Mouse (Mus musculus) lung, embryonic 16.5 days (tissue): ENCODE data around the gene Spen. TPM values are rescaled to one million over a fixed set of nuclear protein-coding genes. Genes with fewer than 3 reads are reported as not detected.

Experiments used
- ATAC-seq: fragments of 200-750 bp; cut with Nextera tagmentation; 2 replicates; pipeline ENCODE4 v1.8.0; 2017; ENCODE audit warnings: low read depth, mild to moderate bottlenecking, moderate library complexity
- H3K27ac ChIP-seq: fragments of 300-500 bp; sonication (generic); 2 replicates; pipeline ENCODE4 v1.5.1; 2014; ENCODE audit warnings: mild to moderate bottlenecking, control low read depth, low read length
- H3K27me3 ChIP-seq: fragments of 300-500 bp; sonication (generic); 2 replicates; pipeline ENCODE4 v1.6.1; 2014; ENCODE audit warnings: low read depth, low read length, mixed read lengths; ENCODE audit not compliant: control insufficient read depth, insufficient read depth
- H3K36me3 ChIP-seq: fragments of 300-500 bp; sonication (generic); 2 replicates; pipeline ENCODE4 v1.6.1; 2014; ENCODE audit warnings: low read length; ENCODE audit not compliant: control insufficient read depth, insufficient read depth
- H3K4me1 ChIP-seq: fragments of 300-500 bp; sonication (generic); replicated peaks from 2 replicates; pipeline ENCODE4 v1.6.1; 2014; ENCODE audit warnings: low read length, mixed read lengths; ENCODE audit not compliant: control insufficient read depth, insufficient read depth
- H3K4me2 ChIP-seq: fragments of 300-500 bp; sonication (generic); 2 replicates; pipeline ENCODE4 v1.6.1; 2014; ENCODE audit warnings: low read depth, low read length, control low read depth
- H3K4me3 ChIP-seq: fragments of 300-500 bp; sonication (generic); 2 replicates; pipeline ENCODE4 v1.5.1; 2014; ENCODE audit warnings: mild to moderate bottlenecking, low read length, control low read depth
- H3K9ac ChIP-seq: fragments of 300-500 bp; sonication (generic); 2 replicates; pipeline ENCODE4 v1.6.1; 2014; ENCODE audit warnings: low read length, control low read depth
- H3K9me3 ChIP-seq: fragments of 300-500 bp; sonication (generic); 2 replicates; pipeline ENCODE4 v1.6.1; 2016; ENCODE audit warnings: low read length; ENCODE audit not compliant: control insufficient read depth
- WGBS: fragments of 180-500 bp; shearing (Covaris S2); extraction: QIAGEN DNeasy Blood & Tissue Kit; methylation state at CpG from one replicate; pipeline ENCODE4 v1.1.7; 2014; 5-methylcytosine and 5-hydroxymethylcytosine counted together
- polyA plus RNA-seq: library from polyadenylated mRNA; unstranded; fragments of >200 nt; fragmentation: Nextera tagmentation; extraction: Ambion mirVana; gene quantifications from 2 replicates; pipeline ENCODE4 v1.2.1, GENCODE M21; 2015

The Spen gene
- polyA plus RNA-seq, 1 experiment from 2014 or later: 6.9 TPM

- no peaks in the 10 kb centered on the region for H3K9me3 ChIP-seq
- 20% methylated on average over 2 of the region's 2 CpGs for WGBS
- H3K27ac ChIP-seq: no peak overlapping the region
- H3K4me2 ChIP-seq: no peak overlapping the region
- H3K4me1 ChIP-seq: peaks cover 10% of the 10 kb centered on the region
- H3K4me3 ChIP-seq: no peak overlapping the region
- no peaks in the 10 kb centered on the region for H3K36me3 ChIP-seq
- H3K27me3 ChIP-seq: no peaks in the 10 kb centered on the region
- no peak overlapping the region for H3K9ac ChIP-seq
- no peak for ATAC-seq
These were observed 14.1 kb upstream of the Spen start for GRCm38 (mm10) chr4:141552484-141552883.

- peak overlapping the region; percentile 100 for H3K27ac ChIP-seq
- no peaks in the 10 kb centered on the region for H3K9me3 ChIP-seq
- peak overlapping the region; percentile 82 for H3K4me3 ChIP-seq
- H3K9ac ChIP-seq: peak overlapping the region; percentile 99
- no peaks in the 10 kb centered on the region for H3K36me3 ChIP-seq
- H3K4me1 ChIP-seq: peaks cover 9% of the 10 kb centered on the region; the same call in 1 of the 2 replicates
- peak overlapping the region; percentile 99 for H3K4me2 ChIP-seq
- no peaks in the 10 kb centered on the region for H3K27me3 ChIP-seq
- no peak for ATAC-seq
- 10% methylated on average over 9 of the region's 9 CpGs for WGBS
These were observed 8.9 kb upstream of the Spen start for GRCm38 (mm10) chr4:141547299-141547698.

- H3K9me3 ChIP-seq: no peaks in the 10 kb centered on the region
- peaks cover 8% of the 10 kb centered on the region; the same call in 1 of the 2 replicates for H3K4me1 ChIP-seq
- under 1% methylated on average over 90 of the region's 98 CpGs for WGBS
- H3K27ac ChIP-seq: peak overlapping the region; percentile 100
- peak overlapping the region; percentile 82 for H3K4me3 ChIP-seq
- H3K36me3 ChIP-seq: no peaks in the 10 kb centered on the region
- ATAC-seq: peak; percentile 80
- peak overlapping the region; percentile 99 for H3K9ac ChIP-seq
- H3K27me3 ChIP-seq: no peaks in the 10 kb centered on the region
- H3K4me2 ChIP-seq: peak overlapping the region; percentile 99
These were observed 8.2 kb upstream of the Spen start for GRCm38 (mm10) chr4:141546334-141547200.

GRCm38 (mm10) chr4:141545743-141546333, 7.4 kb upstream of the Spen start:
- H3K9ac ChIP-seq: peak overlapping the region; percentile 99
- H3K9me3 ChIP-seq: no peaks in the 10 kb centered on the region
- H3K36me3 ChIP-seq: no peaks in the 10 kb centered on the region
- H3K4me2 ChIP-seq: peak overlapping the region; percentile 99
- peak overlapping the region; percentile 100 for H3K27ac ChIP-seq
- 0% methylated on average over 56 of the region's 56 CpGs for WGBS
- H3K27me3 ChIP-seq: no peaks in the 10 kb centered on the region
- ATAC-seq: peak; percentile 88
- H3K4me3 ChIP-seq: peak overlapping the region; percentile 82
- peaks cover 8% of the 10 kb centered on the region; the same call in 1 of the 2 replicates for H3K4me1 ChIP-seq

GRCm38 (mm10) chr4:141545071-141545742, 6.8 kb upstream of the Spen start:
- Histone ChIP-seq H3K4me1 (peaks cover 8% of the 10 kb centered on the region; the same call in 1 of the 2 replicates), H3K36me3 (no peaks in the 10 kb centered on the region), H3K27me3 (no peaks in the 10 kb centered on the region), H3K9me3 (no peaks in the 10 kb centered on the region), H3K4me3 (peak overlapping the region; percentile 82), H3K4me2 (peak overlapping the region; percentile 99), H3K27ac (peak overlapping the region; percentile 99), H3K9ac (peak overlapping the region; percentile 88)
- under 1% methylated on average over 45 of the region's 45 CpGs for WGBS
- ATAC-seq: peak; percentile 27

DNA sequence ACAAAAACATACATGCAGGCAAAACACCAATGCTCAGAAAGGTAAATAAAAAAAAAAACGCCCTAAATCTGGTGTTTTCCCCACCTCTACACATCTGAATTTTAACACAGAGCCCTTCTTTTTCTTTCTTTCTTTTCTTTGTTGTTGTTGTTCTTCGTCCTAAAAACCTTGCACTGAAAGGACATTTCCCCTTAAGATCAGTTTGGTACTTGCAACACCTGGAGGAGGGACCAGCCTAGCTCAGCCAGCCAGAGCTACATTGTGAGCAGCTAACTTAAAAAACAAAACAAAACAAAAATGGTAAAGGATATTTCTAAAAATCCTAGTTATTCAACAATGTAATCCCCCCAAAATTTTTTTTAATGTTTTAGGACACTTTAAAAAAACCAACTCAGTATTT, 6.1 kb upstream of the Spen start:
- H3K4me2 ChIP-seq: peak overlapping the region; percentile 99
- H3K4me1 ChIP-seq: peaks cover 12% of the 10 kb centered on the region
- H3K4me3 ChIP-seq: peak overlapping the region; percentile 82
- ATAC-seq: no peak
- H3K9ac ChIP-seq: no peak overlapping the region
- no peak overlapping the region for H3K27ac ChIP-seq
- H3K36me3 ChIP-seq: no peaks in the 10 kb centered on the region
- 40% methylated on average over 2 of the region's 2 CpGs for WGBS
- H3K27me3 ChIP-seq: no peaks in the 10 kb centered on the region
- H3K9me3 ChIP-seq: no peaks in the 10 kb centered on the region

- no peak overlapping the region for H3K4me3 ChIP-seq
- ATAC-seq: no peak
- WGBS: 72% methylated on average over 3 of the region's 3 CpGs
These were observed 5.2 kb upstream of the Spen start for GRCm38 (mm10) chr4:141543593-141543992.

DNA sequence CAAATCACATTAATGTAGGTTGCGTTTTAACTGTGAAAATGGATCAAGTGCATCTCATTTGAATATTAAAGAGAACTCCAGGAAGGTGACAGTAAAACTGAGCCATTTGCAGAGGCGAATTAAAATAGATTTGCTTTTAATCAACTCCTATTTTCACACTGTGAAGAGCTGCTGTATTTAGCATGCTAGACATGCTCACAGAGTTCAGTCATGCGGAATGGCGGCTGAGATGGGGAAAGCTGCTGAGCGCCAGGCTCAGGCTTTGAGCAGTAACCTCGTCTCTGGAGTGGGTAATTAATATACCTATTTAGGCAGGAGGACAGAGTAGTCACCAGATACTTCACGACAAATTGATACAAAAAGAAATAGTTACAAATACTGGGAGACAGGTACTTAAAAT, 3.5 kb upstream of the Spen start:
- 63% methylated on average over 7 of the region's 7 CpGs for WGBS
- Histone ChIP-seq H3K4me2 (no peak overlapping the region), H3K36me3 (no peaks in the 10 kb centered on the region), H3K9me3 (no peaks in the 10 kb centered on the region), H3K4me1 (peaks cover 7% of the 10 kb centered on the region), H3K9ac (no peak overlapping the region), H3K27ac (no peak overlapping the region), H3K27me3 (no peaks in the 10 kb centered on the region), H3K4me3 (no peak overlapping the region)
- ATAC-seq: no peak

More at GRCm38 (mm10) chr4:141543593-141543992, 5.2 kb upstream of the Spen start:
- H3K9ac ChIP-seq: no peak overlapping the region
- no peaks in the 10 kb centered on the region for H3K9me3 ChIP-seq
- H3K27me3 ChIP-seq: no peaks in the 10 kb centered on the region
- no peaks in the 10 kb centered on the region for H3K36me3 ChIP-seq
- peaks cover 15% of the 10 kb centered on the region for H3K4me1 ChIP-seq
- no peak overlapping the region for H3K4me2 ChIP-seq
- no peak overlapping the region for H3K27ac ChIP-seq

DNA sequence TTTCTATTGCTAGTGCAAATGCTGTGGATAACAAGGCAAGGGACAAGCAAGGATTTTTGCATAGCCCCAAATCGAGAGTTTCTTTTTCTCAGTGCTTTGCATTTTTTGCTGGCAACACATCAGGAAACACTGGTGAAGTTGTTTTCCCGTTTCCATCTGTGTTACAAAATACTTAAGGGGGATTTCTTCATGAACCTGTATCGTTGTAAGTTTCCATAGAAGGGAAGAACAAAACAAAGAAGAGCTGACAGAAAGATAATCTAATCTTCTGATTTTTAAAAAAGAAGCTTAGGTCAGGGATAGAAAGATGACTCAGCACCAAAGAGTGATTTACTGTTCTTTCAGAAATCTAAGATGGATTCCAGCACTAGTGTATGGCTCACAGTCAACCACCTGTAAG, 2.4 kb upstream of the Spen start:
- H3K4me3 ChIP-seq: no peak overlapping the region
- H3K4me1 ChIP-seq: peaks cover 11% of the 10 kb centered on the region
- no peak overlapping the region for H3K9ac ChIP-seq
- no peaks in the 10 kb centered on the region for H3K9me3 ChIP-seq
- no peaks in the 10 kb centered on the region for H3K27me3 ChIP-seq
- no peak overlapping the region for H3K4me2 ChIP-seq
- H3K27ac ChIP-seq: no peak overlapping the region
- 61% methylated on average over 3 of the region's 3 CpGs for WGBS
- H3K36me3 ChIP-seq: no peaks in the 10 kb centered on the region
- no peak for ATAC-seq
